Mouse (Mus musculus): ENCODE measurements at regions not wholly inside any gene's neighbourhood (a gene's known extent, or its start where the extent isn't known, plus 50 kb on each side); places are given as distances from the start of the nearest gene placed in this dataset.
"Not testable (repeated sequence)": the region's sequence is repeated elsewhere in the genome, so short reads cannot be mapped to it uniquely, and the experiment has no call there.

DNA sequence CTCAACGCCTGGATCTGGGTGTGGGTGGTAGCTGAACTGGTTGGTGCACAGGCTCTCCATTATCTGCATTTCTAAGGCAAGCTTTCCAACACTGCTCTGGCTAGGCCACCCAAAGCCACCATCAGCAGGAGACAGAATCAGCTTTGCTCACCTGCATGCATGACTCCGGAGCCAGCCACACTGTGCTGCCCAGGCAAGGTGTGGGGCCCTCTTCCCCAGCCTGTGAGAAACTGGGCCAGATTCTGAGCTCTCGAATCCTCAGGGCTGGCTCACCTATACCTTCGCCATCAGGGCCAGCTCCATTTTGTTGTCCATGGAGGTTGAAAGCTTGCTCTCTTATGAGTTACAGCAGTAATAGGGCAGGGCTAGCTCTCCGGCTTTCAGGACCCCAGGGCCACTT is 293.1 kb upstream of the Pdzrn3 start:
- no peaks in the 10 kb centered on the region for H3K27me3 ChIP-seq
- no peak overlapping the region for H3K27ac ChIP-seq (replicated peaks)
- WGBS = 67% methylated on average over 5 of the region's 5 CpGs
- H3K36me3 ChIP-seq = no peaks in the 10 kb centered on the region
- H3K4me3 ChIP-seq = no peak overlapping the region
- no peaks in the 10 kb centered on the region for H3K9me3 ChIP-seq
- H3K4me2 ChIP-seq (replicated peaks) = no peak overlapping the region
- ATAC-seq (replicated peaks) = no peak
- H3K4me1 ChIP-seq = peaks cover 11% of the 10 kb centered on the region
- H3K9ac ChIP-seq (replicated peaks) = no peak overlapping the region

DNA sequence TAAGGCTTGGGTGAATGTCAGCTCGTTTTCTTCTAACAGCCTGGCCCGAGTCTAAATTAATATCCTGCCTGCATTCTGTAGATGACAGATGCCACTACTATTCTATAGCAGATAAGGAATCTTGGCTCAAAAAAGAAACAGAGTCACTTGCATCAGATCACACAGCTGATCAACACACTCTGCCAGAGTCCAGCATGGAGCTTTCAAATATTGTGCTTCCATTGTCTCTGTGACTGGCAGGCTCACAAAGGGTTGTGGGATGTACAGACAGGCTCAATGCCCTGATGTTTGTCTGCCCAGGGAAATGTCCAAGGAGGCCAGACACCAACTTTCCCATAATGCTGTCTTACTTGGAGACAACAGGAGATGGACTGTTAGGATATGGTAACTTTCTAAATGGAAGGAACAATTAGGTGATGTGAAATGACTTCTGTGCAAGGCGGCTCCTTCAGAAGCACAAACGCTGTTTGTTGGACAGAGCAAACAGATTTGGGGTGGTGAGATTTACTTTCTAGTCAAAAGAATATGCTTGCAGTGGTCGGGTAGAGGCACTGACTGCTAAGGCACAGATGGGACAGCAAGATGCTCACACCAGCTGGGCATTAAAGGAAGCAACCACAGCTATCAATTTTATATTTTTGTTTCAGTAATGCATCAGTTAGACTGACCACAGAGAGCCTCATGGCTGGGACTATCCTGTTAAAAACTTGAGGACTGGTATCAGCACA is 291.6 kb upstream of the Pdzrn3 start:
- Histone ChIP-seq H3K9ac (replicated peaks) (no peak overlapping the region), H3K27ac (replicated peaks) (no peak overlapping the region; the same call in 1 of the 2 replicates), H3K27me3 (no peaks in the 10 kb centered on the region), H3K4me3 (no peak overlapping the region), H3K4me2 (replicated peaks) (no peak overlapping the region), H3K9me3 (no peaks in the 10 kb centered on the region), H3K36me3 (no peaks in the 10 kb centered on the region), H3K4me1 (peaks cover 11% of the 10 kb centered on the region)
- peak; percentile 55; the same call in 1 of the 2 replicates for ATAC-seq (replicated peaks)
- 25% methylated on average over 5 of the region's 5 CpGs for WGBS

DNA sequence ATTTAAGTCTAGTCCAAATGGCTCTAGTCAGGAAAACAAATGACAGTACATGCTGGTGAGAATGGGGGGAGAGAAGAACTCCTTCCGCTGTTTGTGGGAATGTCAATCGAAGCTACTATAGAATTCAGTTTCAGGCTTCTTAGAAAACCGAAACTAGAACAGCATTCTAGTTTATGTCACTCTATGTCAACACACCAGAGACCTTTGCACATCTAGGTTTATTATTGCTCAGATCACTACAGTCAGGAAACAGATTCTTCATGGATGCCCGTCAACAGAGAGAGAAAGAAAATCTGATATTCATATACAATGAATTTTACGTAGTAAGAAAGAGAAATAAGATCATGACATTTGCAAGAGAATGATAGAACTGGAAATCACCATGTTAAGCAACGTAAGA is 276.7 kb upstream of the Pdzrn3 start:
- ATAC-seq (replicated peaks) = no peak
- Histone ChIP-seq H3K4me2 (replicated peaks) (no peak overlapping the region), H3K4me1 (0 out of 2 replicates have a peak, but pooled peaks cover 3% of the 10 kb centered on the region), H3K27me3 (no peaks in the 10 kb centered on the region), H3K36me3 (no peaks in the 10 kb centered on the region), H3K9me3 (no peaks in the 10 kb centered on the region), H3K4me3 (no peak overlapping the region), H3K27ac (replicated peaks) (no peak overlapping the region), H3K9ac (replicated peaks) (no peak overlapping the region)
- 90% methylated on average over 6 of the region's 6 CpGs for WGBS

DNA sequence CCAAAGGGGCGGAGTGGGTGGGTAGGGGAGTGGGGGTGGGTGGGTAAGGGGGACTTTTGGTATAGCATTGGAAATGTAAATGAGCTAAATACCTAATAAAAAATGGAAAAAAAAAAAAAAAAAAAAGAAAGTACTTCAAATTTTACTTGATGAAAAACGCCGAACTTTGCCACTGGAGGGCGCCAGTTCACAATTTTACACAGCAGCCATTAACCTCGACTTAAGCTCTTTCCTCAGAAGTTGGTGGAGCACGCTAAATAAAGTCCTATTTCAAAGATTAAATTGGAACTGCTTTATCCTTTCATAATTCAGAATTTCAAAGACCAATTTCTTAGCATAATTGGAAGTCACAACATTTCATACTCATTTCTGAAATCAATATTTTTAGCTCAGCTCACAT is 272.7 kb upstream of the Pdzrn3 start:
- H3K9ac ChIP-seq (replicated peaks); H3K4me3 ChIP-seq; H3K36me3 ChIP-seq; H3K9me3 ChIP-seq; H3K4me1 ChIP-seq; H3K4me2 ChIP-seq (replicated peaks); ATAC-seq (replicated peaks); H3K27me3 ChIP-seq; H3K27ac ChIP-seq (replicated peaks): not testable (repeated sequence)
- WGBS = 7% methylated on average over 5 of the region's 6 CpGs

DNA sequence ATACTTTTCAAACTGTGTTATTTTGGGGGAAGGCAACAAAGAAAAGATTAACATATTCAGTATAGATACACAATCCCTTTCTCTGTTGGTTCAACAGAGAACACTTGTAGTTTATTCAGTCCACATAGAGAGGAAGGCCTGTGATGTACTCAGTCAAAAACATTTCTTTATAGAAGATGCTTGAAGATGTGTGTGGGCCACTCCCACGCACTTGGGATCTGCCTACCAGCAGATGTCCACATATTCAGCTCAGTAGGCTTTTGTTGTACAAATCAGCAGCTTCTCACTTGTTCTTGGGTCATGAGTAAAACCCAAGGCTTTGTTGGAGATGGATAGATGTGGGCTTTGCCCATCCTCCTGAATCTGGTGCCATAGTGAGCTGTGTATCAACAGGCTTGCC is 239.6 kb upstream of the Pdzrn3 start:
- H3K9ac ChIP-seq (replicated peaks) = no peak overlapping the region
- H3K27me3 ChIP-seq = no peaks in the 10 kb centered on the region
- ATAC-seq (replicated peaks) = no peak
- H3K36me3 ChIP-seq = no peaks in the 10 kb centered on the region
- H3K4me2 ChIP-seq (replicated peaks) = no peak overlapping the region
- H3K9me3 ChIP-seq = no peaks in the 10 kb centered on the region
- no peak overlapping the region for H3K27ac ChIP-seq (replicated peaks)
- 64% methylated on average over 1 of the region's 1 CpGs for WGBS
- H3K4me1 ChIP-seq = no peaks in the 10 kb centered on the region
- no peak overlapping the region for H3K4me3 ChIP-seq

DNA sequence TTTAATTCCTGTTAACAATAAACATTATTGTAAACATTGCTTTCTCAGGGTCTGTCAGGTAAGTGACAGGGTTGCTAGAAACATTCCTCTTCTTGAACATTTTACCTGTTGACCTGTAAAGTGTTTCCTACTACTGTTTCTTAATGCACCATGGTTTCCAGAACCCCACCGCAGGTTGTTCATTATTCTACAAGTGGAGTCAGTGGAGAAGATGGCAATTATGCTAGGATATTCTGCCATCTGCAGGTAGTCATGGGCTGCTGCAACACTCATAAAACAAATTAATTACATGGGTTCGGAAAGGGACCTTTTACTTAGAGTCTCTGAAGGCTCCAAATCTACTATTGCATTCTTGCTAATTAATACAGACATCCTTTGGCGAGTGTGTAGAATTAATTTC is 239.1 kb upstream of the Pdzrn3 start:
- Histone ChIP-seq H3K9me3 (no peaks in the 10 kb centered on the region), H3K4me3 (no peak overlapping the region), H3K27ac (replicated peaks) (no peak overlapping the region), H3K36me3 (no peaks in the 10 kb centered on the region), H3K27me3 (no peaks in the 10 kb centered on the region), H3K4me2 (replicated peaks) (no peak overlapping the region), H3K4me1 (no peaks in the 10 kb centered on the region), H3K9ac (replicated peaks) (no peak overlapping the region)
- 28% methylated on average over 3 of the region's 3 CpGs for WGBS
- 0 out of 2 replicates have a peak, but pooled peaks have one; percentile 23 for ATAC-seq (replicated peaks)

DNA sequence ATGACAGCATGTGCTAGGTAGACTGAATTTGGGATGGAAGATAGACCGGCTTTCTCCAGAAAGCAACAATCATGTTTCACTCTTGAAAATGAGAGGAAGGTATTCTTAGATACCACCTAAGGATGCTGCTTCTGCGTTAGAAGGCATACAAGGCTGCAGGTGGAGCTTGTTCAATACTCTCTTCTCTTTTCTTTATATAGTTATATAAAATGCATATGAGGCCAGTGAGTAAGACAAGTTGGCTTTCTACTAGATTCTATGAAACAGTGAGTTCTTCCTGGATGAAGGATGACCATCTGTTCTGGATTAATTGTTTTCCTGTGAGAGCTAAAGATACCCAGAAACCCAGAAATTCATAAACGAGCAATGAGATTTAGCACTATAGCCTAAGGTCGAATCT is 231.3 kb upstream of the Pdzrn3 start:
- WGBS = 94% methylated on average over 4 of the region's 4 CpGs
- no peak for ATAC-seq (replicated peaks)

DNA sequence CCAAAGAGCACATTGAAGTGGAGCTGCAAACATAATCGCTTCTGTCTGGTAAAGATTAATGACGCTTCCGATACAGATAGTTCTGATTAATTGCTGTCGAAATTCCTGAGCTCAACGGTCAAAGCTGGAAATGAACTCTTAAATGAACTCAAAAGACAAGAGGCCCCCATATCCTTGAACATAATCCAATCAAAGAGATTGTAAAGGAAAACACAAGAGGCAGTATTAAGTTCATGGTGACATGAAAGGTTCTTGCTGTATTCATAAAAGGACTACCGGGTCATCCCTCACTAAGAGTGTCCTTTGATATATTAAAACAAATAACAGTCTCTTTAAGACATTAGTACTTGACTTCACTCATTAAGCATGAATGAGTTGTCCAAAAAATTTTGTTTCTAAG is 225.4 kb upstream of the Pdzrn3 start:
- H3K4me1 ChIP-seq = no peaks in the 10 kb centered on the region
- WGBS = 82% methylated on average over 6 of the region's 6 CpGs
- H3K9ac ChIP-seq (replicated peaks) = no peak overlapping the region
- no peak overlapping the region for H3K4me3 ChIP-seq
- no peaks in the 10 kb centered on the region for H3K27me3 ChIP-seq
- no peaks in the 10 kb centered on the region for H3K36me3 ChIP-seq
- H3K27ac ChIP-seq (replicated peaks) = no peak overlapping the region
- H3K9me3 ChIP-seq = no peaks in the 10 kb centered on the region
- ATAC-seq (replicated peaks) = no peak
- no peak overlapping the region for H3K4me2 ChIP-seq (replicated peaks)

More for the DNA sequence above, 231.3 kb upstream of the Pdzrn3 start:
- Histone ChIP-seq H3K4me1 (no peaks in the 10 kb centered on the region), H3K36me3 (no peaks in the 10 kb centered on the region), H3K4me3 (no peak overlapping the region), H3K27ac (replicated peaks) (no peak overlapping the region), H3K9ac (replicated peaks) (no peak overlapping the region), H3K4me2 (replicated peaks) (no peak overlapping the region), H3K27me3 (no peaks in the 10 kb centered on the region), H3K9me3 (no peaks in the 10 kb centered on the region)

DNA sequence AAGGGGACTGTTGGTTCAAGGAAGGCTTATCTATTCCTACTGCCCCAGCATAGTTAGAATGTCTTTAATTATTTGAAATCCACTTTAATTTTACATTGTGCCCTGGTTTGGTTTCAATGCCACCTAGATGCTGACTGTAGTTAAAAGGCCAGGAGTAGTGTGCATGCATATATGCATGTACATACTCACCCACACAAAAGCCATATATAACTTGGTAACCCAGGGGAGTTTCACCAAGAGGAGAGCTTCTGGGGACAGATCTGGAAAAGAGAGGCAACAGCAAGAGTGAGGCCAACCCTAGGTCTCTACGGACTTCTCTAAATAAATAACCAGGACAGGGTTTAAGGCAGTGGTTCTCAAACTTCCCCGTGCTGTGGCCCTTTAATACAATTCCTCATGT is 219.3 kb upstream of the Pdzrn3 start:
- no peaks in the 10 kb centered on the region for H3K27me3 ChIP-seq
- no peak overlapping the region for H3K4me2 ChIP-seq (replicated peaks)
- no peak overlapping the region for H3K27ac ChIP-seq (replicated peaks)
- 0 out of 2 replicates have a peak, but pooled peaks cover 4% of the 10 kb centered on the region for H3K4me1 ChIP-seq
- no peak overlapping the region for H3K9ac ChIP-seq (replicated peaks)
- no peak for ATAC-seq (replicated peaks)
- no peak overlapping the region for H3K4me3 ChIP-seq
- no peaks in the 10 kb centered on the region for H3K36me3 ChIP-seq
- H3K9me3 ChIP-seq = no peaks in the 10 kb centered on the region
- 88% methylated on average over 2 of the region's 2 CpGs for WGBS

DNA sequence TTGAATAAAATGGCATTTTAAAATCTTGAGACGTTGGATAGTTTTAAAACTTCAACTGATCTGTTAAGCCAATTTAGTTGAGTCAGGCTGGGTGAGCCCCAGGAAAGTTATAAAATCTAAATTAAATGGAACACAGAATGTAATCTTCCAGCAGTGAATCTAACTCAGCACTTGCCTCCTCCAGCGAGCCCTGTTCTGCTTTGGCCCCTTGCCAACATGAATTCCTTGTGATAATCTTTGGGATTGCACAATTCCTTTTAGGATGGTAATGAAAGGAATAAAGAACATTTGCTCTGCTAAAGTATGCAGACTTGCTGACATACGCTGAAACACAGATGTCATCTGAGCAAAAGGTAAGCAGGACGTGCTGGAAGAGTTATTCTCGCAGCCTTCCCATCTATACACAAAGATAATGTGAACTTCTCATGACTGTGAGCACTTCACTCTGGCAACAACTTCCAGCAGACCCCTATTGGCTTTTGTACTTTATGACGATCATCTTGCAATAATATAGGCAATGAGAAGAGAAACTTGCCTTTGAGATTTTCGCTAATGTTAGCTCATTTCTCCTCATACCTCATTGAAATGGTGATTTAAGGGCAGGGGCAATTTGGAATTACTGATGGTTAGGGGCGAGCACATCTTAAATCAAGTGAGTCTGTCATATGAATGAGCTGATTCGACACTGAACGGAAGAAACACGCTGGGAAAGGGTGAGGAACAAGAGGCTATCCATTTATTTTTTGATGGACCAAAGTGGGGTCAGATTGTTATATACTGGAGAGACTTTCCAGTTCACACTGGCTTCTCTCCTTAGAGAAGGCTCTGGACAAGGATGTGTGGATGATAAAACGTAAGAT is 216.3 kb upstream of the Pdzrn3 start:
- Histone ChIP-seq H3K4me1 (0 out of 2 replicates have a peak, but pooled peaks cover 4% of the 10 kb centered on the region), H3K4me2 (replicated peaks) (no peak overlapping the region), H3K27ac (replicated peaks) (no peak overlapping the region), H3K9me3 (no peaks in the 10 kb centered on the region), H3K4me3 (no peak overlapping the region), H3K9ac (replicated peaks) (no peak overlapping the region), H3K36me3 (no peaks in the 10 kb centered on the region), H3K27me3 (no peaks in the 10 kb centered on the region)
- ATAC-seq (replicated peaks) = no peak
- 67% methylated on average over 12 of the region's 12 CpGs for WGBS

DNA sequence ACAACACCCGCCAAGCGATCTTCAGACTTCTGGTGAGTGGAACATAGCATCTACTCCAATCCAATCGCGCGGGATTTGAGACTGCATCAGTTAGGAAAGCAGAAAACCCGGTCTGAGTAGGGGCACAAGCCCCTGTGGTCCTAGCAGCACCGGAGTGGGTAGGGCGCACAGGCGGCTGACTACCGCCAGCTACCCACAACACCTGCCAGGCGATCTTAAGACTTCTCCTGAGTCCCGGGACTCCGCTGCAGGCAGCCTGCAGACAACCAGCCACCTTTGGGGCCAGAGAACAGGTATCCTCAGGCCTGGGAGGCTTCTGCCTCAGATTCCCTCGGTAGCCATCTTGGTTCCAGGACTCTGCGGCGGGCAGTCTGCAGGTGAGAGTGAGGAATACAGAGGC is 208.2 kb upstream of the Pdzrn3 start:
- H3K36me3 ChIP-seq = no peaks in the 10 kb centered on the region
- no peak overlapping the region for H3K4me3 ChIP-seq
- H3K4me2 ChIP-seq (replicated peaks) = no peak overlapping the region
- WGBS = 86% methylated on average over 16 of the region's 16 CpGs
- H3K27me3 ChIP-seq = no peaks in the 10 kb centered on the region
- no peak overlapping the region for H3K27ac ChIP-seq (replicated peaks)
- H3K9ac ChIP-seq (replicated peaks) = no peak overlapping the region
- no peaks in the 10 kb centered on the region for H3K4me1 ChIP-seq
- ATAC-seq (replicated peaks) = no peak
- H3K9me3 ChIP-seq = no peaks in the 10 kb centered on the region

DNA sequence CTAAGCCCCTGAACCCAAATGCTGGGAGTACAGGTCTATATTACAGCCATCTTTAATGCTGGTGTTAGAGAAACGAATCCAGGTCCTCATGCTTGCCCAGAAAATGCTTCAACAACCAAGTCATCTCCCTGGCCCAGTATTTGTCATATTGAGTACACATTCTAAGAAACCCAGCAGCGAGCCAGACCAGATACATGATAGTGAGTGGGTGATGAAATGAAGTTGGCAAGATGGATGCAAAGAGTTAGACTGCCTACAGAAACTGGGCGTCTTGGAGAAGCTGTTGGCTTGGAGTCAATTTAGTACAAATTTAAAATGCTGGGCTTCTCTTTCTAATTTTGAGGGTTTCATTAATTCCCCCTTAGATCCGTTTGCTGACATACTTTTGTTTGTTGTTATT is 203.1 kb upstream of the Pdzrn3 start:
- no peak for ATAC-seq (replicated peaks)
- H3K4me1 ChIP-seq = no peaks in the 10 kb centered on the region
- no peak overlapping the region for H3K27ac ChIP-seq (replicated peaks)
- 78% methylated on average over 4 of the region's 4 CpGs for WGBS
- no peaks in the 10 kb centered on the region for H3K36me3 ChIP-seq
- no peak overlapping the region for H3K4me2 ChIP-seq (replicated peaks)
- H3K4me3 ChIP-seq = no peak overlapping the region
- no peaks in the 10 kb centered on the region for H3K27me3 ChIP-seq
- H3K9ac ChIP-seq (replicated peaks) = no peak overlapping the region
- no peaks in the 10 kb centered on the region for H3K9me3 ChIP-seq

Data from forebrain, embryonic 15.5 days (tissue).